Mouse (Mus musculus) adrenal gland, postnatal 10 days (tissue): ENCODE measurements around the gene Tkfc. TPM values are rescaled to one million over a fixed set of nuclear protein-coding genes. Genes with fewer than 3 reads are reported as not detected.

Source experiments
- total RNA-seq, 2 experiments: library from RNA; stranded (reverse); gene quantifications; 2 replicates each; pipeline ENCODE4 v1.2.3; 2021

The Tkfc gene
- total RNA-seq, 2 experiments from 2014 or later = 32.0 to 64.7 TPM

Other genes starting within 250 kb of the Tkfc start
- 10 to 100 TPM; 25.8 to 26.3 TPM for gene Syt7, start 216.6 kb downstream of the Tkfc start, total RNA-seq
- gene Lrrc10b, start 148.2 kb downstream of the Tkfc start, total RNA-seq = 1 to 10 TPM; 3.4 to 4.7 TPM
- gene Ppp1r32, start 122.7 kb downstream of the Tkfc start, total RNA-seq = under 1 TPM; 0.63 to 0.94 TPM
- 10 to 100 TPM; 50.0 to 69.4 TPM for gene Cpsf7, start 80.4 kb downstream of the Tkfc start, total RNA-seq
- 10 to 100 TPM; 52.5 to 60.1 TPM for gene Sdhaf2, start 79.5 kb downstream of the Tkfc start, total RNA-seq
- gene Tmem216, start 49.4 kb downstream of the Tkfc start, total RNA-seq = 10 to 100 TPM; 11.5 to 16.7 TPM
- gene Cyb561a3, start 28.5 kb downstream of the Tkfc start, total RNA-seq = 10 to 100 TPM; 17.9 to 21.6 TPM
- gene Tmem138, start 28.3 kb downstream of the Tkfc start, total RNA-seq = 1 to 10 TPM; 8.6 to 8.7 TPM
- 100 to 1,000 TPM; 252 to 259 TPM for gene Ddb1, start 327 bp downstream of the Tkfc start, total RNA-seq
- 1 to 10 TPM; 1.9 to 3.2 TPM for gene Vwce, start 28.6 kb upstream of the Tkfc start, total RNA-seq
- gene Pga5, start 72.4 kb upstream of the Tkfc start, total RNA-seq = not detected
- gene Vps37c, start 83.1 kb upstream of the Tkfc start, total RNA-seq = 10 to 100 TPM; 18.9 to 21.5 TPM
- 1 to 10 TPM; 2.5 to 2.8 TPM for gene Cd5, start 133.3 kb upstream of the Tkfc start, total RNA-seq
- 1 to 10 TPM; 2.3 to 4.1 TPM for gene Cd6, start 224.4 kb upstream of the Tkfc start, total RNA-seq
- 1 to 10 TPM; 3.2 to 3.5 TPM for gene Slc15a3, start 234.1 kb upstream of the Tkfc start, total RNA-seq